Mouse (Mus musculus): Measurements from ENCODE around the gene Tmem143. TPM values are rescaled to one million over a fixed set of nuclear protein-coding genes. Genes with fewer than 3 reads are reported as not detected.

Tmem143 gene
- total RNA-seq (2012; rRNA removed) (9.4 and 14.6 TPM in 2 replicates), total RNA-seq (2014; rRNA removed) (12.8 and 14.2 TPM in 2 replicates), polyA plus RNA-seq (2012; ENCODE audit: insufficient read length, low read depth) (7.2 and 8.8 TPM in 2 replicates)

DNA sequence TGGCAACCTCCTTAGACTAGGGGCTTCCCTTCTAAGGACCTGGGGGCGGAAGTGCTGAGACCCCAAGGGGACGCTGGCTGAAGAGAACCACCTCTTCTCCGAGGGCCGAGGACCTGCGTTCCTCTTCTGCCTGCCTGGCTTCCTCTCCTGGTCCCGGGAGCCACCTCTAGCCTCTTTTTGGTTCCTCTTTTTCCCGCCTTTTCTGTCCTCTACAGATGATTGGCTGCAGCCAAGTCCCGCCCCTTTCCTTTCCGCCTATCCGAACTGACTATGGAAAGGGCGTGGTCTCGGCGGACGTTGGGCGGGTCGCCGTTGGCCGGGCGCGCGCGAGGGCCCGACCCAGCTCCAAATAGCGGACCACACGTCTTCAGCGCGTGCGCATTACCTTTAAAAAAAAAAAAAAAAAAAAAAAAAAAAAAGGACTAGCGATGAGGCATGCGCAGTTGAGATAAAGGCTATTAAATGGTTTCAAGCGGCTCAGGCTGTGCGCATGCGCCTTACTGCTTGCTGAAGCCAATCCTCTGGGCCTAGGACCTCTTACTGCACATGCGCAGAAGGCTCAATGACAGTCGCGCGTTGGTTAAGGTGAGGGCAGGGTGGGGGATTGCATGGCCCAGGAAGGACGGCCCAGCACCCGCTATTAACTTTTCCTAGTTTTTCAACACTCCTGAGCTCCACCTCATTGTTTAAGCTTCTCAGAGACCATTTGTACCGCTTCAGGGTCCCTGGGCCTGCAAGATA, at the start of gene Tmem143, which contains the start of gene Syngr4:
Tmem143 (plus strand) TSS at position 425 of the 741 bp plus-strand sequence.
Syngr4 (minus strand) TSS at position 198 of the 741 bp plus-strand sequence.
- Histone ChIP-seq H3K9me3 (replicated peaks; ENCODE audit: low read length) (no peaks in the 10 kb centered on the region), H3K4me3 (replicated peaks in 1 of 3; ENCODE audit: low read depth in 2 of 3, low read length in 2 of 3, poor library complexity in 1 of 3) (peak within 1 kb of the TSS; percentile 63 to 80 (median 77)), H3K27ac (ENCODE audit: insufficient read depth, low read depth) (peak within 1 kb of the TSS; percentile 59), H3K79me2 (replicated peaks; ENCODE audit: control insufficient read depth, extremely low read depth, insufficient read depth, poor library complexity, severe bottlenecking) (no peaks in the 10 kb centered on the region), H3K36me3 (replicated peaks in 1 of 2; ENCODE audit: control insufficient read depth in 1 of 2, insufficient read depth in 1 of 2, low read length in 1 of 2) (peaks cover 0 to 7% of the 10 kb centered on the region in 2 experiments), H3K27me3 (replicated peaks) (no peaks in the 10 kb centered on the region), H3K4me1 (ENCODE audit: control insufficient read depth in 1 of 2, insufficient read depth in 2 of 2) (peaks cover 3 to 25% of the 10 kb centered on the region in 2 experiments; a peak in 3 of 4 replicates), H3K9ac (ENCODE audit: insufficient read depth, low read depth) (peak within 1 kb of the TSS; percentile 79), H3K4me2 (ENCODE audit: insufficient read depth, low read depth, poor library complexity, severe bottlenecking) (peak within 1 kb of the TSS; percentile 68)
- DNase-seq (ENCODE audit: extremely low read depth), result peak; percentile 100
- in situ Hi-C loops (cut with MboI; ENCODE audit: low pct_ligation_motif_present, low pct_unique_long_range_greater_than_20kb, low sequenced_read_pairs) (no loop called here), dilution Hi-C loops (cut with MboI; ENCODE audit: extremely low pct_ligation_motif_present, extremely low pct_unique_long_range_greater_than_20kb, low sequenced_read_pairs) (no loop called here)
- TF ChIP-seq ZNF384 (IDR thresholded peaks at IDR 0.05; ENCODE audit: low read depth, low read length), result peak; percentile 100
- TF ChIP-seq TBP (conservative IDR thresholded peaks at IDR 0.05; ENCODE audit: low read depth, low read length), result peak; percentile 74
- no peak for TF ChIP-seq CHD1 (IDR thresholded peaks at IDR 0.05; ENCODE audit: low read depth, low read length)
- TF ChIP-seq ELF1 (IDR thresholded peaks at IDR 0.05; ENCODE audit: low read depth, low read length), result peak; percentile 59
- TF ChIP-seq ZMIZ1 (IDR thresholded peaks at IDR 0.05; ENCODE audit: low read depth, low read length), result peak; percentile 70; the same call in 1 of the 2 replicates
- TF ChIP-seq USF2 (conservative IDR thresholded peaks at IDR 0.05; ENCODE audit: low read depth, low read length), result no peak
- TF ChIP-seq ZC3H11A (IDR thresholded peaks at IDR 0.05; ENCODE audit: low read depth, low read length), result no peak
- peak; percentile 94; the same call in 1 of the 2 replicates for TF ChIP-seq E2F4 (IDR thresholded peaks at IDR 0.05; ENCODE audit: insufficient replicate concordance, low read depth, low read length)
- 0 out of 2 replicates have a peak, but pooled peaks have one; percentile 19 for TF ChIP-seq MEF2A (IDR thresholded peaks at IDR 0.05; ENCODE audit: borderline replicate concordance, low read depth, low read length)
- TF ChIP-seq KAT2A (IDR thresholded peaks at IDR 0.05; ENCODE audit: insufficient replicate concordance, low read length), result no peak
- peak; percentile 32 for TF ChIP-seq MYC (IDR thresholded peaks at IDR 0.05; ENCODE audit: low read depth, low read length)
- 0 out of 2 replicates have a peak, but pooled peaks have one; percentile 24 for TF ChIP-seq RCOR1 (conservative IDR thresholded peaks at IDR 0.05; ENCODE audit: low read depth, low read length)
- 0 out of 2 replicates have a peak, but pooled peaks have one; percentile 7 for TF ChIP-seq MAZ (IDR thresholded peaks at IDR 0.05; ENCODE audit: low read depth, low read length)
- TF ChIP-seq TCF12 (IDR thresholded peaks at IDR 0.05; ENCODE audit: low read depth, low read length), result peak; percentile 37
- TF ChIP-seq HCFC1 (IDR thresholded peaks at IDR 0.05; ENCODE audit: low read depth, low read length), result peak; percentile 75
- peak; percentile 78; the same call in 1 of the 2 replicates for TF ChIP-seq UBTF (IDR thresholded peaks at IDR 0.05; ENCODE audit: low read depth, low read length)
- TF ChIP-seq POLR2A (IDR thresholded peaks at IDR 0.05; ENCODE audit: low read depth, low read length), result peak; percentile 80
- TF ChIP-seq USF1 (IDR thresholded peaks at IDR 0.05; ENCODE audit: low read depth, low read length), result no peak
- peak; percentile 85 for TF ChIP-seq MAX (IDR thresholded peaks at IDR 0.05; ENCODE audit: low read length)
- TF ChIP-seq SMC3 (IDR thresholded peaks at IDR 0.05; ENCODE audit: low read depth, low read length), result no peak
- TF ChIP-seq CTCF (conservative IDR thresholded peaks at IDR 0.05 in 1 of 2, IDR thresholded peaks at IDR 0.05 in 1 of 2; ENCODE audit: low read depth in 2 of 2, low read length in 2 of 2), result no peak
- TF ChIP-seq NRF1 (IDR thresholded peaks at IDR 0.05; ENCODE audit: low read depth, low read length), result peak; percentile 92
- peak; percentile 62; the same call in 1 of the 2 replicates for TF ChIP-seq POLR2AphosphoS2 (IDR thresholded peaks at IDR 0.05; ENCODE audit: low read depth, low read length)
- peak; percentile 12; the same call in 1 of the 2 replicates for TF ChIP-seq MXI1 (IDR thresholded peaks at IDR 0.05; ENCODE audit: low read depth, low read length)
- peak; percentile 84 for TF ChIP-seq NELFE (IDR thresholded peaks at IDR 0.05; ENCODE audit: low read depth, low read length)

All from CH12.LX (cell line).